Mouse (Mus musculus): ENCODE data around the gene Pced1a. TPM values are rescaled to one million over a fixed set of nuclear protein-coding genes. Genes with fewer than 3 reads are reported as not detected.

Gene Pced1a
- polyA plus RNA-seq (2012; rRNA removed): 9.5 and 9.6 TPM in 2 replicates

DNA sequence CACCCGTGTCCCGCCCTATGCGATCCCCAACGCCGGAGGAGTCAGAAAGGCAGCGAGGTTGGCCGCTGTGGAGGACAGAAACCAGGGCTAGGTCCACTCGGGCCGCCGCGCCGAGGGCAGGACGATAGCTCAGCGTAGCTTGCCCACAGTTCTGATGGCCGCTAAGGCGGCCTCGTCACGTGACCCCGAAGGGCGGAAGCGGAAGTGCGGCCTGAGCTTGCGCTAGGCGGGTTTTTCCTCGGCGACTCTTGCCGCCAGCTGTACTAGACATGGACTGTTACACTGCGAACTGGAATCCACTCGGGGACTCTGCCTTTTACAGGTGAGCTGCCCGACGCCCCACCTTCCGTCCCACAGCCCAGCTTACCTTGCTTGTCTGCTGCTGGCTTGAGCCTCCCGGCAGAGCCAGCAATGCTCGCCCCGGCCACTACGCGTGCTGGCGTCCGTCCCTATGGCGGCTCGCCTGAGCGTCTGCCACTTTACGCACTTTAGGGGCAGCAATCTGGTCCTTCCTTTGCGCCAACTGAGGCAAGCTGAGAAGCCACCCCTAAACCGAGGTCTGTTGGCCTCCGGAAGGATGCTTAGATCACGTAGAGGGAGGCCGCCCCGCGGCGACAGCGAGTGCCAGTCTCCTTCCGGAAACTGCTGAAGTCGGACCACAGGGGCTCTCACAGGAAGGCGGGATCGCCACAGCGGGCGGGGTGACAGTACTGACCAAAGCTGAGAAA, at the start of gene Pced1a, which contains the start of gene Vps16:
Pced1a (minus strand) TSS at position 576 of the 728 bp plus-strand sequence.
Vps16 (plus strand) TSS at position 214 of the 728 bp plus-strand sequence.

GRCm38 (mm10) chr2:130449794-130450433, 25.4 kb upstream of the Pced1a start, which contains the start of gene Ptpra:
TSS of gene Ptpra (plus strand) at chr2:130450278.

GRCm38 (mm10) chr2:130406178-130406577, 18.3 kb downstream of the Pced1a start, which contains the start of gene Tmem239:
TSS of gene Tmem239 (plus strand) at chr2:130406478.

DNA sequence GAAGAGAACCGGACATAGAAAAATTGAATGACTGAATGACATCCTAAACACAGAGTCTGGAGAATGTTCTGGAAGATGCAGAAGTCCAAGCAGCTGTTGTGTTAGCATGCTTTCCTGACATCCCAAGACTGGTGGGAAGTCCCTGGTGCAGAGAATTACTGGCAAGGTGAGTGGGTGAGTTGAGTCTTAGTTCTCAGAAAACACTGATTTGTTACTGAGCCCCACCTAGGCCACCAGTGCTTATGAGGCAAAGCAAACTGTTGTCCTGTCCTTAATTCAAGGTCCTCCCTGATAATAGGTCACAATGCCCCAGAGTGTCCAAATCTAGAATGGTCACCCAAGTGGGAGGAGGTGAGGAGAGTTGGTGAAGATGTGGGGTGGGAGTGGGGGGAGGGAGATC, 19.6 kb downstream of the Pced1a start, which contains the start of the genes Gm28372 and 1700020A23Rik:
Gm28372 (plus strand) TSS at position 301 of the 400 bp plus-strand sequence.
1700020A23Rik (plus strand) TSS at position 321 of the 400 bp plus-strand sequence.

GRCm38 (mm10) chr2:130397186-130397985, 27.1 kb downstream of the Pced1a start, which contains the start of gene Cpxm1:
TSS of gene Cpxm1 (minus strand) at chr2:130397574.

Other genes with a start within 250 kb of the Pced1a start
- 170 and 204 TPM in 2 replicates for gene Snrpb, start 245.3 kb downstream of the Pced1a start, polyA plus RNA-seq (2012; rRNA removed)
- not detected in 2 replicates for gene Tmc2, start 229.5 kb downstream of the Pced1a start, polyA plus RNA-seq (2012; rRNA removed)
- gene Nop56, start 150.3 kb downstream of the Pced1a start, polyA plus RNA-seq (2012; rRNA removed): 14.7 and 23.9 TPM in 2 replicates
- gene Idh3b, start 140.2 kb downstream of the Pced1a start, polyA plus RNA-seq (2012; rRNA removed): 100 and 129 TPM in 2 replicates
- gene Ebf4, start 129.5 kb downstream of the Pced1a start, polyA plus RNA-seq (2012; rRNA removed): 2.0 and 2.2 TPM in 2 replicates
- gene Cpxm1, start 27.1 kb downstream of the Pced1a start, polyA plus RNA-seq (2012; rRNA removed): 2.8 and 2.9 TPM in 2 replicates
- not detected in 2 replicates for gene Gm28372, start 19.5 kb downstream of the Pced1a start, polyA plus RNA-seq (2012; rRNA removed)
- gene 1700020A23Rik, start 19.4 kb downstream of the Pced1a start, polyA plus RNA-seq (2012; rRNA removed): not detected in 2 replicates
- not detected in 2 replicates for gene Tmem239, start 18.2 kb downstream of the Pced1a start, polyA plus RNA-seq (2012; rRNA removed)
- gene Vps16, start 362 bp downstream of the Pced1a start, polyA plus RNA-seq (2012; rRNA removed): 16.4 and 21.5 TPM in 2 replicates
- 18.1 and 19.6 TPM in 2 replicates for gene Ptpra, start 25.6 kb upstream of the Pced1a start, polyA plus RNA-seq (2012; rRNA removed)
- gene Mrps26, start 139.0 kb upstream of the Pced1a start, polyA plus RNA-seq (2012; rRNA removed): 41.4 and 106 TPM in 2 replicates
- 0.40 TPM in 1 of 2 replicates, not detected in the other for gene Oxt, start 151.5 kb upstream of the Pced1a start, polyA plus RNA-seq (2012; rRNA removed)
- gene Avp, start 157.9 kb upstream of the Pced1a start, polyA plus RNA-seq (2012; rRNA removed): 0.20 and 0.54 TPM in 2 replicates
- gene Fastkd5, start 205.3 kb upstream of the Pced1a start, polyA plus RNA-seq (2012; rRNA removed): 0.11 and 0.21 TPM in 2 replicates
- gene Ubox5, start 205.3 kb upstream of the Pced1a start, polyA plus RNA-seq (2012; rRNA removed): 2.5 TPM in 2 replicates
- 10.8 and 10.9 TPM in 2 replicates for gene Lzts3, start 218.1 kb upstream of the Pced1a start, polyA plus RNA-seq (2012; rRNA removed)
- 52.1 and 70.8 TPM in 2 replicates for gene Ddrgk1, start 240.0 kb upstream of the Pced1a start, polyA plus RNA-seq (2012; rRNA removed)
- 15.1 and 16.4 TPM in 2 replicates for gene Itpa, start 242.9 kb upstream of the Pced1a start, polyA plus RNA-seq (2012; rRNA removed)